ENCODE assay signal across 25 mouse cellular contexts in genomic region chr11:65781596-65781995, GRCm38 (mm10).
"Had no signal": no experiment of that assay in that cellular context is flagged by ENCODE, and none has a peak within 500 bp of the region (broad histone marks: within the 10 kb centered on the region; RNA-seq: fewer than 3 reads in every experiment).

No protein-coding gene starts in this region.

- H3K27me3 ChIP-seq: heart, embryonic 12.5 days; hindbrain, embryonic 13.5 days; hindbrain, embryonic 15.5 days; kidney, embryonic 15.5 days; limb, embryonic 13.5 days; limb, embryonic 15.5 days; liver, embryonic 12.5 days had no signal

- H3K4me3 ChIP-seq: gastrocnemius, adult 2 months; heart, embryonic 10.5 days; heart, embryonic 12.5 days; hindbrain, embryonic 13.5 days; hindbrain, embryonic 15.5 days; kidney, embryonic 15.5 days; limb, embryonic 13.5 days; limb, embryonic 15.5 days; liver, embryonic 12.5 days had no signal

- H3K9me3 ChIP-seq: heart, embryonic 10.5 days; heart, embryonic 12.5 days; hindbrain, embryonic 13.5 days; hindbrain, embryonic 15.5 days; kidney, embryonic 15.5 days; limb, embryonic 13.5 days; limb, embryonic 15.5 days; liver, embryonic 12.5 days had no signal

- H3K9ac ChIP-seq: heart, embryonic 12.5 days; hindbrain, embryonic 13.5 days; hindbrain, embryonic 15.5 days; kidney, embryonic 15.5 days; limb, embryonic 13.5 days; limb, embryonic 15.5 days; liver, embryonic 12.5 days had no signal

- H3K4me2 ChIP-seq: heart, embryonic 12.5 days; hindbrain, embryonic 13.5 days; hindbrain, embryonic 15.5 days; kidney, embryonic 15.5 days; limb, embryonic 13.5 days; limb, embryonic 15.5 days; liver, embryonic 12.5 days had no signal

- H3K36me3 ChIP-seq: limb, embryonic 15.5 days had no signal

- H3K27ac ChIP-seq: gastrocnemius, adult 2 months; heart, embryonic 10.5 days; hindbrain, embryonic 13.5 days; hindbrain, embryonic 15.5 days; hindbrain, postnatal 0 days; kidney, embryonic 15.5 days; kidney, postnatal 0 days; limb, embryonic 13.5 days; limb, embryonic 15.5 days; liver, embryonic 12.5 days had no signal

- DNase-seq: gastrocnemius, adult 2 months; gastrocnemius, postnatal 10 days; gastrocnemius, postnatal 25 days; heart, adult 18-20 months; heart, postnatal 14 days; heart, postnatal 36 days; kidney, adult 11 months; kidney, adult 2 months; kidney, adult 9 months; kidney, postnatal 14 days; kidney, postnatal 36 days; layer of hippocampus, adult 9-11 months; layer of hippocampus, postnatal 36 days; left cerebral cortex, postnatal 4 days had no signal

- ATAC-seq: hindbrain, postnatal 0 days; intestine, embryonic 16.5 days; liver, embryonic 12.5 days had no signal
